Mouse (Mus musculus) ES-E14 (cell line): ENCODE results near the gene Sec22c. TPM values are rescaled to one million over a fixed set of nuclear protein-coding genes. Genes with fewer than 3 reads are reported as not detected.

Source experiments
- DNase-seq: peaks from one replicate; pipeline ENCODE4 v3.0.0-alpha.2; 2013; ENCODE audit warnings: low read depth, low spot score
- H3K27ac ChIP-seq: 2 replicates; pipeline ENCODE4 v1.5.1; 2012; ENCODE audit warnings: low read depth, mild to moderate bottlenecking, low read length, moderate library complexity, mixed read lengths; ENCODE audit not compliant: poor library complexity, insufficient read depth, severe bottlenecking
- H3K36me3 ChIP-seq: 2 replicates; pipeline ENCODE4 v1.6.1; 2012; ENCODE audit warnings: mild to moderate bottlenecking, low read length, moderate library complexity, mixed read lengths; ENCODE audit not compliant: control insufficient read depth, poor library complexity, insufficient read depth, severe bottlenecking
- H3K4me1 ChIP-seq, 2 experiments: fragments of 150-350 bp in 1 of 2; sonication (generic) in 1 of 2; 2 replicates each; pipeline ENCODE4 v1.6.1; 2012; ENCODE audit warnings: low read length in 2 of 2, mild to moderate bottlenecking in 1 of 2, mixed read lengths in 1 of 2; ENCODE audit not compliant: control insufficient read depth in 2 of 2, insufficient read depth in 2 of 2, poor library complexity in 1 of 2
- H3K4me3 ChIP-seq, 2 experiments: fragments of 150-350 bp in 1 of 2; sonication (generic) in 1 of 2; 2 replicates each; pipeline ENCODE4 v1.5.1; 2012; ENCODE audit warnings: low read length in 2 of 2, low read depth in 1 of 2, mild to moderate bottlenecking in 1 of 2, mixed read lengths in 1 of 2; ENCODE audit not compliant: insufficient read depth in 1 of 2, poor library complexity in 1 of 2, severe bottlenecking in 1 of 2
- H3K9ac ChIP-seq: 2 replicates; pipeline ENCODE4 v1.6.1; 2012; ENCODE audit warnings: low read depth, mild to moderate bottlenecking, low read length, mixed read lengths; ENCODE audit not compliant: poor library complexity, insufficient read depth, severe bottlenecking
- H3K9me3 ChIP-seq: fragments of 150-350 bp; sonication (generic); 2 replicates; pipeline ENCODE4 v1.6.1; 2012; ENCODE audit warnings: low read depth, mild to moderate bottlenecking, low read length; ENCODE audit not compliant: control insufficient read depth, insufficient read depth
- CHD2 ChIP-seq: IDR thresholded peaks from 2 replicates; pipeline ENCODE4 v1.6.1; 2014; ENCODE audit warnings: mild to moderate bottlenecking, low read depth, low read length, inconsistent platforms
- HCFC1 ChIP-seq: IDR thresholded peaks from 2 replicates; pipeline ENCODE4 v1.6.1; 2012; ENCODE audit warnings: low read length, inconsistent platforms, borderline replicate concordance; ENCODE audit not compliant: insufficient read depth
- MAFK ChIP-seq: IDR thresholded peaks from 2 replicates; pipeline ENCODE4 v1.6.1; 2014; ENCODE audit warnings: mild to moderate bottlenecking, low read depth, low read length, inconsistent platforms; ENCODE audit not compliant: insufficient read depth
- ZC3H11A ChIP-seq: IDR thresholded peaks from 2 replicates; pipeline ENCODE4 v1.6.1; 2012; ENCODE audit warnings: low read depth, mild to moderate bottlenecking, inconsistent platforms, low read length, borderline replicate concordance
- ZNF384 ChIP-seq: IDR thresholded peaks from 2 replicates; pipeline ENCODE4 v1.6.1; 2012; ENCODE audit warnings: low read depth, low read length, inconsistent platforms
- in situ Hi-C, 2 experiments: fragments of 600-800 bp; cut with MboI; formaldehyde crosslinking; loops; one replicate each; pipeline ENCODE4 v1.15.1; 2025; ENCODE audit warnings: low sequenced_read_pairs in 2 of 2, inconsistent platforms in 1 of 2; ENCODE audit not compliant: unreplicated experiment in 2 of 2
- total RNA-seq: library from RNA; depleted of rRNA; stranded (reverse); fragments of 300-350 nt; gene quantifications from 2 replicates; pipeline ENCODE4 v1.2.3, GENCODE M21; 2012

Gene Sec22c
- total RNA-seq, 1 experiment = 11.2 TPM

DNA sequence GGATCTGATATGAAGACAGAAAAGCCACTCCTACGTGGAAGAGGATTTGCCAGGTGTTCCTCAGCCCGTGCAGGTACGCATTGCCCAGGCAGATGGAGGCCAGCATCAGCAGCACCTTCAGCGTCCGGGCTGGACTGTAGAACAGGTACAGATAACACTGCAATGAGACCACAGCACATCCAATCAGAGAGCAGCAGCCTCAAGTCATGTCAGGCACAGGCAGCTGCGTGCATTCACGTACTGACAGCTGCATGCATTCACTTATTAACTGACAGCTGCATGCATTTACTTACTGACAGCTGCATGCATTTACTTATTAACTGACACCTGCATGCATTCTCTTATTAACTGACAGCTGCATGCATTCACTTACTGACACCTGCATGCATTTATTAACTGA is 20.6 kb downstream of the Sec22c start:
- no peaks in the 10 kb centered on the region; a peak in 1 of 4 replicates for H3K4me1 ChIP-seq
- no peak overlapping the region for H3K9ac ChIP-seq
- H3K9me3 ChIP-seq = no peaks in the 10 kb centered on the region
- H3K36me3 ChIP-seq = peaks cover 4% of the 10 kb centered on the region; the same call in 1 of the 2 replicates
- no peak for DNase-seq
- TF ChIP-seq ZC3H11A (no peak), CHD2 (no peak), ZNF384 (no peak), HCFC1 (no peak), MAFK (no peak)
- H3K4me3 ChIP-seq = no peak overlapping the region
- no peak overlapping the region for H3K27ac ChIP-seq
- in situ Hi-C loops = loop anchor here in 1 of 2 experiments (10.0 kb wide), 1 partner anchor 210 kb away; no protein-coding TSS in a partner anchor

DNA sequence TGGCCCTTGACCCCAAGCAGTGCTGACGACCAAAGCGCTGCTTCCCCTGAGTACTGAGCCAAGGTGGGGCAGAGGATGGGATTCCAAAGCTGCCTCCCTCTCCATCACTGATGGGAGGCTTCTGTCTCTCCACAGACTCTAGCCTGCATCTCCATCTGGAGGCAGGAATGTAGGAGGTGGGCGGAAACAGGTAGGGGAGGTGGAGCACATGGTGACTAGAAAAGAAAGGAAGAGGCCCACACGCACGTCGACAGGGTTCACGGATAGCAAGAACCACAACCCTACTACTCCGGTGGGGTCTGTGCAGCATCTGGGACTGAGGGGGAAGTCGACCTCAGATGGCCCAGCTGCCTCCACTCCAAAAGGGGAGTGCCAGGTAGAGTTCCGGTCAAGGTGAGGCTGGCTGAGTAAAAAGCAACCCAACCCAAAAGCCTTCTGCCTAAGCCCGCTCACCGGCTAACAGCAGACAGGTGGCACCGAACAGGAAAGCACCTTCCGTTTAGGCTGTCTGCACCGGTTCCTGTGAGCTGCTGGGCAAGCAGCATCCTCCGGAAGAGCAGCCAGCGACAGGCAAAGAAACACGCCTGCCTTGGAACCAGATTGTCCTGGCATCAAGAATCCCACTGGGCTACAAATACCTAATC is 23.1 kb downstream of the Sec22c start:
- H3K4me1 ChIP-seq = no peaks in the 10 kb centered on the region; a peak in 1 of 4 replicates
- TF ChIP-seq HCFC1 (no peak), ZC3H11A (no peak), ZNF384 (no peak), CHD2 (no peak), MAFK (no peak)
- DNase-seq = no peak
- H3K9me3 ChIP-seq = no peaks in the 10 kb centered on the region
- no peak overlapping the region for H3K27ac ChIP-seq
- H3K36me3 ChIP-seq = peaks cover 2% of the 10 kb centered on the region; the same call in 1 of the 2 replicates
- in situ Hi-C loops = loop anchor here in 1 of 2 experiments (10.0 kb wide), 1 partner anchor 207 kb away; no protein-coding TSS in a partner anchor
- H3K4me3 ChIP-seq = no peak overlapping the region
- no peak overlapping the region for H3K9ac ChIP-seq

DNA sequence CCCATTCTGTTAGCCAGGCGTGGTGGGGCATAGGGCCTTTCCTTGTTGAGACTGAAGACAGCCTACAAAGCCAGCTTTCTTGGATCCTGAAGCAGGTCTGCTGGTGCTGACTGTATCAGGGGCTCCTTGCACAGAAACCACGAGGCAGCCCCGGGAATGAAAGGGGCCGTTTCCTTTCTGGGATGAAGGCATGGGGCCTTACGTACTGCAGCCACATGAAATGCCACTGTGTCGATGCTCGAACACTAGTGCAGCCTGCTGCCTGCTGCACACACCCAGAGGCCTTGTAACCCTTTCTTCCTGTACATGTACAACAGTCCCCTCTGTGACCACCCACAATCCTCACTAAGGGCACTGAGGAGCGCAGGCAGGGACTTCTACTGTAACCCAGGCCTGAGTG is 24.1 kb downstream of the Sec22c start:
- Histone ChIP-seq H3K9ac (no peak overlapping the region), H3K9me3 (no peaks in the 10 kb centered on the region), H3K27ac (no peak overlapping the region), H3K4me3 (no peak overlapping the region), H3K4me1 (no peaks in the 10 kb centered on the region; a peak in 1 of 4 replicates), H3K36me3 (peaks cover 2% of the 10 kb centered on the region; the same call in 1 of the 2 replicates)
- no peak for TF ChIP-seq MAFK
- TF ChIP-seq CHD2 = no peak
- no peak for TF ChIP-seq ZNF384
- no peak for TF ChIP-seq HCFC1
- no peak for TF ChIP-seq ZC3H11A
- in situ Hi-C loops = loop anchor here in 1 of 2 experiments (10.0 kb wide), 1 partner anchor 206 kb away; no protein-coding TSS in a partner anchor
- DNase-seq = no peak

- H3K9ac ChIP-seq = no peak overlapping the region
- no peak overlapping the region for H3K27ac ChIP-seq
- no peak overlapping the region for H3K4me3 ChIP-seq
- no peaks in the 10 kb centered on the region; a peak in 1 of 4 replicates for H3K4me1 ChIP-seq
- in situ Hi-C loops = no loop called here
- TF ChIP-seq ZC3H11A = 0 out of 2 replicates have a peak, but pooled peaks have one; percentile 28
- TF ChIP-seq CHD2 = no peak
- no peak for TF ChIP-seq HCFC1
- no peak for TF ChIP-seq MAFK
- no peak for TF ChIP-seq ZNF384
- H3K9me3 ChIP-seq = no peaks in the 10 kb centered on the region
- DNase-seq = peak; percentile 33
- no peaks in the 10 kb centered on the region for H3K36me3 ChIP-seq
Measured at GRCm38 (mm10) chr9:121679549-121679948, 25.7 kb downstream of the Sec22c start.
